Mouse (Mus musculus): Measurements from ENCODE around the gene Gad1. TPM values are rescaled to one million over a fixed set of nuclear protein-coding genes. Genes with fewer than 3 reads are reported as not detected.

The Gad1 gene
- polyA plus RNA-seq, 1 experiment from 2014 or later = 14.2 TPM

DNA sequence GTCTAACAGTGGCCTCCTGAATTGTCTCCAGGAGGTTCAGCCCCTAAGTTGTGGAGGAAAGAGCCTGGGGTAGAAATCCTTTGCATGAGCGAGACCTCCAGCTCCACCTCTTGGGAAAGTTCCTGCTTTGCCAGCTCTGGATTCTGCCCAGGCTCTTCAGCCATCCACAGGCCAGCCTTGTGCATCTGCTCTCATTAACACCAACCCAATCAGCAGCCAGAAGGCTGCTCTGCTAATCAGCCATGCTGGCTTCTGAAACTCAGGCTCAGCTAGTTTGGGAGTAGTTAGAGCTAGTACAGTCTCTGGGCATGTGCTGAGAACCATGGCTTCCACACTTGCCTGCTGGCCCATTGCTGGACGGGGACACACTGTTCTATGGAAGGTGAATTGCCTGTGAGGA, 43.0 kb downstream of the Gad1 start:
- Histone ChIP-seq H3K9ac (ENCODE audit: low read length) (no peak overlapping the region), H3K4me3 (ENCODE audit: low read depth, low read length) (no peak overlapping the region), H3K4me2 (ENCODE audit: low read depth, low read length, severe bottlenecking) (no peak overlapping the region), H3K4me1 (replicated peaks; ENCODE audit: control insufficient read depth, insufficient read depth, low read length) (no peaks in the 10 kb centered on the region), H3K27ac (ENCODE audit: low read depth, low read length) (no peak overlapping the region), H3K9me3 (ENCODE audit: control insufficient read depth, low read length) (no peaks in the 10 kb centered on the region), H3K27me3 (ENCODE audit: control insufficient read depth, insufficient read depth, low read length) (no peaks in the 10 kb centered on the region), H3K36me3 (ENCODE audit: control insufficient read depth, insufficient read depth, low read length) (no peaks in the 10 kb centered on the region)
- DNase-seq (ENCODE audit: low spot score) = no peak
- ATAC-seq (replicated peaks; ENCODE audit: low FRiP score) = no peak
- 82% methylated on average over 2 of the region's 2 CpGs for WGBS

DNA sequence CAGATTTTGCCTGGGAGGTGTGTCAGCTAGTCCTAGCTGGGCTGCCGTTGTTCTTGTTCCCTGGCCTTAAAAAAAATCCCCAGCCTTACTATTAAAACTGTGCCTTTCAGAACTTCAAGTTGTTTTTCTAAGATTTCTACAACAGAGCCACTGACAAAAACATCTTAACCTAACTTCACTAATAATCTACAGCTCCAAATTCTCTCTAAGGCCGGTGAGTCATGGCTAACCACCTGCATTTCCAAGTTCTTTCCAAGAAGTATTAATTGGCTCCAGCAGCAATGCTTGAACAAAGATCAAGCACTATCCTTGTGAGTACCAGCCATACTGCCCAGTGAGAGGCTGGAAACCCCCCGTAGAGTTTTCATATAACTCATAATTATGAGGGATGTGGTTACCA, 56.9 kb downstream of the Gad1 start:
- 70% methylated on average over 3 of the region's 3 CpGs for WGBS
- Histone ChIP-seq H3K4me1 (replicated peaks; ENCODE audit: control insufficient read depth, insufficient read depth, low read length) (no peaks in the 10 kb centered on the region), H3K27me3 (ENCODE audit: control insufficient read depth, insufficient read depth, low read length) (no peaks in the 10 kb centered on the region), H3K4me3 (ENCODE audit: low read depth, low read length) (no peak overlapping the region), H3K36me3 (ENCODE audit: control insufficient read depth, insufficient read depth, low read length) (no peaks in the 10 kb centered on the region), H3K9me3 (ENCODE audit: control insufficient read depth, low read length) (no peaks in the 10 kb centered on the region; the same call in 1 of the 2 replicates), H3K27ac (ENCODE audit: low read depth, low read length) (no peak overlapping the region), H3K9ac (ENCODE audit: low read length) (no peak overlapping the region), H3K4me2 (ENCODE audit: low read depth, low read length, severe bottlenecking) (no peak overlapping the region)
- ATAC-seq (replicated peaks; ENCODE audit: low FRiP score) (no peak), DNase-seq (ENCODE audit: low spot score) (no peak)

DNA sequence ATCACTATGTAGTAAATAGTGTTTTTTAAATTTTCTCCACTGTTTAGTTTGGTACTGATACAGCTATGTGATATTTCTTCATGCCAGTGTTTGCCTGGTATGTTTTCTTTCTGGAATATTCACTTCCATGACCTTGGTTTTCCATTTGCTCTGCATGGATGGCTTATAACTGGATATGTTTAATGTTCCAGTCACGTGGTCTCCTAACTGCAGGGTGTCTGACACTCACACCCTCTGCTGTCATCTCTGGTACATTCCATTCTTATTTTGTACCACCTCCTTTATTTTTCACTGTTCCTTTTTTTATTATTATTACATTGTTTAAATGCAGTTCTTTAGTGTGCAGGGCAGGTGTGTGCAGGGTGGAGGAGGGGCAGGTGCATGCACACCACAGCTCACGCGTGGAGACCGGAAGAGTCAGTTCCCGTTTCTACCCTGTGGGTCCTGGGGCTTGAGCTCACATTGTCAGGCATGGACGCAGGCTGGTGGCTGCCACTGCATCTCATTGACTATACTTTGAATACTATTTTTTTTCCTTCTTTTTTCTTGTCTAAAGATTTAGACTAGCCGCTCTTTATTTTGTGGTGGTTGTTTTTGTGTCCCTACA, 62.0 kb downstream of the Gad1 start:
- H3K4me1 ChIP-seq (replicated peaks; ENCODE audit: control insufficient read depth, insufficient read depth, low read length) = no peaks in the 10 kb centered on the region
- H3K36me3 ChIP-seq (ENCODE audit: control insufficient read depth, insufficient read depth, low read length) = no peaks in the 10 kb centered on the region
- ATAC-seq (replicated peaks; ENCODE audit: low FRiP score) = no peak
- H3K9ac ChIP-seq (ENCODE audit: low read length) = no peak overlapping the region
- no peak overlapping the region for H3K4me2 ChIP-seq (ENCODE audit: low read depth, low read length, severe bottlenecking)
- no peaks in the 10 kb centered on the region for H3K27me3 ChIP-seq (ENCODE audit: control insufficient read depth, insufficient read depth, low read length)
- no peak overlapping the region for H3K27ac ChIP-seq (ENCODE audit: low read depth, low read length)
- DNase-seq (ENCODE audit: low spot score) = no peak
- 91% methylated on average over 7 of the region's 7 CpGs for WGBS
- H3K4me3 ChIP-seq (ENCODE audit: low read depth, low read length) = no peak overlapping the region
- no peaks in the 10 kb centered on the region for H3K9me3 ChIP-seq (ENCODE audit: control insufficient read depth, low read length)

DNA sequence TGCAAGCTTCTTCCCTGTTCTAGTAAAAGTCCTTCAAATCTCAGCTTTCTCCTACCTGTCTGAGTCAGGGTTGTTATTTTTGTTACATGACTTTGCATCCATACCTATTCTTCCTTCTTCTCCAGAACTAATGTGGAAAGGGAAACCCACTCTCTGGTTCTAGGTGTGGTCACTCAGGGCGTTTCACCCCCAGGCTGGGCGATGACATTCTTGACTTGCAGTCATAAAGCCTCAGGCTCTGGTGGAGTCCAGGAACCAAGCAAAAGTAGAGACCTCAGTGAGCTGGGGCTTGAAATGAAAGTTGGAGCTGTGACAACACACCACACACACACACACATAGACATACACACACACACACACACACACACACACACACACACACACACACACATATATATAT, 63.2 kb downstream of the Gad1 start:
- WGBS = 95% methylated on average over 2 of the region's 2 CpGs
- DNase-seq (ENCODE audit: low spot score) (no peak), ATAC-seq (replicated peaks; ENCODE audit: low FRiP score) (no peak)
- H3K4me3 ChIP-seq (ENCODE audit: low read depth, low read length) = no peak overlapping the region
- H3K36me3 ChIP-seq (ENCODE audit: control insufficient read depth, insufficient read depth, low read length) = no peaks in the 10 kb centered on the region
- H3K27ac ChIP-seq (ENCODE audit: low read depth, low read length) = no peak overlapping the region
- no peaks in the 10 kb centered on the region for H3K9me3 ChIP-seq (ENCODE audit: control insufficient read depth, low read length)
- H3K4me2 ChIP-seq (ENCODE audit: low read depth, low read length, severe bottlenecking) = no peak overlapping the region
- H3K4me1 ChIP-seq (replicated peaks; ENCODE audit: control insufficient read depth, insufficient read depth, low read length) = no peaks in the 10 kb centered on the region
- H3K9ac ChIP-seq (ENCODE audit: low read length) = no peak overlapping the region
- H3K27me3 ChIP-seq (ENCODE audit: control insufficient read depth, insufficient read depth, low read length) = no peaks in the 10 kb centered on the region

DNA sequence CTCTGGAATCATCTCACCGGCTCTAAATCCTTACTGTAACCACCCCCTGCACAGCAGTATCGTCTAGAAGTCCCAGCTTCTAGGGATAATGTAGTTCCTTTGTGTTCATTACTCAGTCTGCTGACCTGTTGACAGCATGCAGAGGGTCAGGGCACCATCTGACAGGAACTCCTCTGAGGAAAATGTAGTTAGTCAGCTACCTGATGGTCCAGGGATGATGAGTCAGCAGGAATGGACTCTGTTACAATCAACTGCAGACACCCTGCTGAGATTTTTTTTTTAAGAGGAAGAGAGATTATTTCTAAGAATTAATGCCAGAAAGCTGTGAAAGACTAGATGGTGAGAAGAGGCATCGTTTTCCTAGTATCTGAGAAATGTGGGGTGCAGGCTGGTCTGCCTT, 63.7 kb downstream of the Gad1 start:
- H3K36me3 ChIP-seq (ENCODE audit: control insufficient read depth, insufficient read depth, low read length) = no peaks in the 10 kb centered on the region
- no peaks in the 10 kb centered on the region for H3K9me3 ChIP-seq (ENCODE audit: control insufficient read depth, low read length)
- no peak overlapping the region for H3K4me3 ChIP-seq (ENCODE audit: low read depth, low read length)
- H3K9ac ChIP-seq (ENCODE audit: low read length) = no peak overlapping the region
- 69% methylated on average over 3 of the region's 3 CpGs for WGBS
- no peaks in the 10 kb centered on the region for H3K4me1 ChIP-seq (replicated peaks; ENCODE audit: control insufficient read depth, insufficient read depth, low read length)
- no peak overlapping the region for H3K27ac ChIP-seq (ENCODE audit: low read depth, low read length)
- no peak for ATAC-seq (replicated peaks; ENCODE audit: low FRiP score)
- H3K4me2 ChIP-seq (ENCODE audit: low read depth, low read length, severe bottlenecking) = no peak overlapping the region
- no peak for DNase-seq (ENCODE audit: low spot score)
- no peaks in the 10 kb centered on the region for H3K27me3 ChIP-seq (ENCODE audit: control insufficient read depth, insufficient read depth, low read length)

DNA sequence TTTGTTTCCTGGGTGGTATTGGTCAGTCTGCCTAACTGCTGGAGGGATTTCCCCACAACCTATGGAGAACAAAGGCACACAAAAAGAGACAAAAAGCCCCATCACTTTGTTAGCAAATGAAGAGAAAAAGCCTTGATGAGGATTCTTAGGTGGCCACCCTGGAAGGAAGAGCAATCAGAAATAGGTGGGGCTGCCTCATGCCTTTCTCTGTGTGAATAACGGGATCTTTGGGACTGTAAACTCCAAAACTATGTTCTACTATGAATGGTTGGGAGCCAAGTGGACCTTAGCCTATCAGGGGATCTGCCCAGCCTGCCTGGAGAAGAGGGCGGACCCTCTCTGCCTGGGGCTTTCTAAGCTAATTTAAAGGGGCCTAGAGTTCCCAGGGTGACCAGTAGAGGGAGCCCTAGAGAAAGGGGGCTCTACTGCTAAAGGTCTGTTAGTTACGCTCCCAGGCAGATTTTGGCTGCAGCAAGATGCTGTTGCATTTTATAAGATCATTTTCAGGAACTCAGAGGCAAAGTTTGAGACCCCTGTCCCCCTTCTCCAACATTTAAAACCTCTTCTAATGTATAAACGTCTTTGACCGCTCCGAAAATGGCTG, 66.5 kb downstream of the Gad1 start:
- ATAC-seq (replicated peaks; ENCODE audit: low FRiP score) (no peak), DNase-seq (ENCODE audit: low spot score) (no peak)
- Histone ChIP-seq H3K4me3 (ENCODE audit: low read depth, low read length) (no peak overlapping the region), H3K9ac (ENCODE audit: low read length) (no peak overlapping the region), H3K27ac (ENCODE audit: low read depth, low read length) (no peak overlapping the region), H3K4me2 (ENCODE audit: low read depth, low read length, severe bottlenecking) (no peak overlapping the region), H3K27me3 (ENCODE audit: control insufficient read depth, insufficient read depth, low read length) (no peaks in the 10 kb centered on the region), H3K36me3 (ENCODE audit: control insufficient read depth, insufficient read depth, low read length) (no peaks in the 10 kb centered on the region), H3K4me1 (replicated peaks; ENCODE audit: control insufficient read depth, insufficient read depth, low read length) (no peaks in the 10 kb centered on the region), H3K9me3 (ENCODE audit: control insufficient read depth, low read length) (no peaks in the 10 kb centered on the region)
- WGBS = 92% methylated on average over 6 of the region's 6 CpGs

DNA sequence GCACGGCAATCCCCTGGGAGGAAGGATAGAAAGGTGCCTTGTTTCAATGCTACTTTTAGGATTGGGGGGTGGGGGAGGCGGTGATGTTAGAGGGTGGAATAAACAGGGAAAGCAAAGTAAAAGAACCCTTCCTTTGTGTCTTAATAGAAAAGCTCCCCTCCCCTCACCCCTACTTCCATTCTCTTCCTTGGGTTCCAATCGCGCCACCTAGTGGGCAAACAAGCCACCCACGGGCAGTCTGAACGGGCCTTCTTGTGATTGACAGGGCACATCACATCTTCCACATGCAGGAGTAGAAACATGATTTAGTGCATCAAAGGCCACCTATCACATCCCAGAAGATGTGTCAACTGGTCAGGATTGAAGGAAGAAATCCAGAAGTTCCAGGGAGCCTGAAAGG, 67.4 kb downstream of the Gad1 start:
- Histone ChIP-seq H3K4me1 (replicated peaks; ENCODE audit: control insufficient read depth, insufficient read depth, low read length) (no peaks in the 10 kb centered on the region), H3K36me3 (ENCODE audit: control insufficient read depth, insufficient read depth, low read length) (no peaks in the 10 kb centered on the region), H3K27ac (ENCODE audit: low read depth, low read length) (no peak overlapping the region), H3K9me3 (ENCODE audit: control insufficient read depth, low read length) (no peaks in the 10 kb centered on the region), H3K4me3 (ENCODE audit: low read depth, low read length) (no peak overlapping the region), H3K9ac (ENCODE audit: low read length) (no peak overlapping the region), H3K4me2 (ENCODE audit: low read depth, low read length, severe bottlenecking) (no peak overlapping the region), H3K27me3 (ENCODE audit: control insufficient read depth, insufficient read depth, low read length) (no peaks in the 10 kb centered on the region)
- peak; percentile 74 for DNase-seq (ENCODE audit: low spot score)
- no peak for ATAC-seq (replicated peaks; ENCODE audit: low FRiP score)
- 12% methylated on average over 6 of the region's 6 CpGs for WGBS

DNA sequence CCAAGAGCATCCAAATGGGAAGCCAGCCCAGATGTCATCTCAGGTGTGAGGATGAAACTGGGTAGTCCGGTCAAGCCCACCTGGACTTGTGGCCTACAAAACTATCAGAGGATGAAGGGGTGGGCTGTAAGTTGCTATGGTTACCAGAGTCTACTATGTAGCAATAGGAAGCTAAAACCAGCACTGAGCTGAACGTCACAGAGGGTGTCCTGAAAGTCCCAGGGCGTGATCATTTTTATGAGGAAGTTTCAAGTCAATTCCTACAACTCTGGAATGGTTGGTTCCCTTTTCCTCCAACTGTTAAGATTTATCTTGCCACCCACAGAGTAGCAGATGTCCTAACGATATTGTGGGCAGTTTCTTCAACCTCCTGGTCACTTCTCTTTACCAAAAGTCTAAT, 69.4 kb downstream of the Gad1 start:
- Histone ChIP-seq H3K9ac (ENCODE audit: low read length) (no peak overlapping the region), H3K27ac (ENCODE audit: low read depth, low read length) (no peak overlapping the region), H3K27me3 (ENCODE audit: control insufficient read depth, insufficient read depth, low read length) (no peaks in the 10 kb centered on the region), H3K4me2 (ENCODE audit: low read depth, low read length, severe bottlenecking) (no peak overlapping the region), H3K4me1 (replicated peaks; ENCODE audit: control insufficient read depth, insufficient read depth, low read length) (no peaks in the 10 kb centered on the region), H3K9me3 (ENCODE audit: control insufficient read depth, low read length) (no peaks in the 10 kb centered on the region), H3K4me3 (ENCODE audit: low read depth, low read length) (no peak overlapping the region), H3K36me3 (ENCODE audit: control insufficient read depth, insufficient read depth, low read length) (no peaks in the 10 kb centered on the region)
- no peak for ATAC-seq (replicated peaks; ENCODE audit: low FRiP score)
- WGBS = 75% methylated on average over 4 of the region's 4 CpGs
- no peak for DNase-seq (ENCODE audit: low spot score)

DNA sequence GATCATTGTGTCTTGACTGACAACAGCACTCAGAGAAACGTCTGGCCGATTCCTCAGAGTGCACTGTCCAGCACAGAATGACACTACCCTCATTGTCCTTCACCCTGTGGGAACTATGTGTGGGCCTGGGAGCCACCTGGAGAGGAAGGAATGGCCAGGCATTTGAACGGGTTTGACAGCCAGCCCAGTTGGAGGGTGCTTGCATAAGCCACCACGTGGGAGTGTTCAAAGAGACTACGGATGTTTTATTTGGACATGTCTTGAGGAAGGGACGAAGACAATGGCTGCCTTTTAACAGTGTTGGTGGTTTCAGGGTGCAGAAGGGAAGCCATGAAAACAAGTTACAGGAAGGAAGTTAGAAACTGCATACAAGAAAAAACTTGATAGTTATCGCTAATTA, 72.9 kb downstream of the Gad1 start:
- Histone ChIP-seq H3K4me2 (ENCODE audit: low read depth, low read length, severe bottlenecking) (no peak overlapping the region), H3K9me3 (ENCODE audit: control insufficient read depth, low read length) (no peaks in the 10 kb centered on the region), H3K36me3 (ENCODE audit: control insufficient read depth, insufficient read depth, low read length) (no peaks in the 10 kb centered on the region), H3K4me1 (replicated peaks; ENCODE audit: control insufficient read depth, insufficient read depth, low read length) (no peaks in the 10 kb centered on the region), H3K27ac (ENCODE audit: low read depth, low read length) (no peak overlapping the region), H3K27me3 (ENCODE audit: control insufficient read depth, insufficient read depth, low read length) (no peaks in the 10 kb centered on the region), H3K9ac (ENCODE audit: low read length) (no peak overlapping the region), H3K4me3 (ENCODE audit: low read depth, low read length) (no peak overlapping the region)
- DNase-seq (ENCODE audit: low spot score) = no peak
- 82% methylated on average over 7 of the region's 7 CpGs for WGBS
- no peak for ATAC-seq (replicated peaks; ENCODE audit: low FRiP score)

All from forebrain, embryonic 11.5 days (tissue).